Mouse (Mus musculus) lung, postnatal 0 days (tissue): ENCODE measurements at regions not wholly inside any gene's neighbourhood (a gene's known extent, or its start where the extent isn't known, plus 50 kb on each side); places are given as distances from the start of the nearest gene placed in this dataset.

ENCODE experiments used
- CTCF ChIP-seq: IDR thresholded peaks from 2 replicates; pipeline ENCODE4 v1.5.1; 2016; ENCODE audit warnings: antibody characterized with exemption, mild to moderate bottlenecking
- EP300 ChIP-seq: IDR thresholded peaks from 2 replicates; pipeline ENCODE4 v1.6.1; 2016; ENCODE audit warnings: antibody characterized with exemption, mild to moderate bottlenecking, control low read depth

GRCm38 (mm10) chr13:51345321-51345720 is 63.1 kb upstream of the S1pr3 start:
- TF ChIP-seq EP300 (no peak), CTCF (no peak)
